Mouse (Mus musculus) urinary bladder, postnatal 10 days (tissue): Measurements from ENCODE around the gene Pde4d.

ENCODE experiments used
- DNase-seq: peaks from one replicate; pipeline ENCODE4 v3.0.0; 2022; ENCODE audit warnings: low spot score

The Pde4d gene

DNA sequence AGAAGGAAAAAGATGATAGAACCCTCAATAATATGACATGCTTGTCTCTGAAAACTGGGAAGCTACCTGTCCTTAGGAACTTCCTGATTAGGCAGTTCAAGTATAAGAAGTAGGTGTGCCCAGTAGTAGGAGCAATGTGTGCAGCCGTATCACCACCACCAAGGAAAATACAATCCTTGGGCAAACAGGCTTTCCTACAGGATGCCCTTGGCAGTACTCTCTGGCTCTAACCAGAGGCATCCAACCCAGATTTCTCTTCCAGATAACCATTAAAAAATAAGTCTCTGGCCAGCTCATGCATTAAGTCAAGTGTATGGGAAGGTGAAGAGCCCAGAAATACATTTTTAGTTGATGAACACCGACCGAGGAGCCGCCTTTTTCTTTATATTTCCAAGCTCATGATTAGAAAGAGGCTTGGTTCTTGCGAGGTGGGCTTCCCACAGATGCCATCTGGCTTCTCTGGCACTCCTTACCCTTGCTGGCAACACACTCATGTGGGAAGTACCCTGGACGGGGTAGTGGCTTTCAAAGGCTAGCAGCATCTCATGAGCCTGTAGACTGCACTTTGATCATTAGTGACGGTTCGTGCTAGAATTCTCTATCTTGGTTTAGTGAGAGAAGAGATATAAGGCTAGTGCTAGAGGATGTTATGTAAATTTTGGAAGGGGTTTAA is 375.0 kb downstream of the Pde4d start:
- no peak for DNase-seq

DNA sequence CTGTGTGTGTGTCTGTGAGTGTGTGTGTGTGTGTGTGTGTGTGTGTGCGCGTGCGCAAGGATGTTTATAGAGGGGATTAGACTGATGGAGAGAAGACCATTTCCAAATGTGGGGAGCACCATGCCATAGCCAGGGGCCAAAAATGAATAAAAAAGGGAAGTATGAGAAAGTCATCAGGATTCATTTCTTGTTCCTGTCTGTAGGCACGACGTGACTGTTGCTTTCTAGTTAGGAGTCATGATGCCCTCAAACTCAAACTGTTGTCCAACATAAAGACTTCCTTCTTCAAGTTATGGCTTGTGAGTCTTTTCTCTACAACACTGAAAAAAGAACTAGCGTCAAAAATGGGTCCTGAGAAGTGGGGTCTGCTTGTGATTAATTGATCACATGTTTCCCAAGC is 375.8 kb downstream of the Pde4d start:
- DNase-seq = no peak

- DNase-seq = no peak
These were observed 384.4 kb downstream of the Pde4d start for GRCm38 (mm10) chr13:108834197-108834596.

DNA sequence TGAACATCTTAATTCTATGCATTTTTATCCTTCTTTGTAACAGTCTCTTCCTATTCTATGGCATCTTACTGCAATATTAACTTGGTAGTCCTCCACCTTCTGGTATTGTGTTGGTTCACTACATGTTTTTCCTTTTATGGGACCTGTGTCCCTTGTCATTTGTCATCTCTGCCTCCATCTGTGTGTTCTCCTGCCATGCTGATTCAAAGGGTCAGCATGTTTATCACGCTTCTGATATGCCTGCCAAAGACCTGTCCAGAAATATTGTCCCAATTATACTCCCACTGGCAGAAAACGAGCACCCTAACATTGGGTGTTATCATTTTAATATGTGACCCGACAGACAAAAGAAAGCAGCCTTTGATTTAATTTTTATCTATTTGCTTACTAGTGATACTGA is 386.6 kb downstream of the Pde4d start:
- DNase-seq = no peak

DNA sequence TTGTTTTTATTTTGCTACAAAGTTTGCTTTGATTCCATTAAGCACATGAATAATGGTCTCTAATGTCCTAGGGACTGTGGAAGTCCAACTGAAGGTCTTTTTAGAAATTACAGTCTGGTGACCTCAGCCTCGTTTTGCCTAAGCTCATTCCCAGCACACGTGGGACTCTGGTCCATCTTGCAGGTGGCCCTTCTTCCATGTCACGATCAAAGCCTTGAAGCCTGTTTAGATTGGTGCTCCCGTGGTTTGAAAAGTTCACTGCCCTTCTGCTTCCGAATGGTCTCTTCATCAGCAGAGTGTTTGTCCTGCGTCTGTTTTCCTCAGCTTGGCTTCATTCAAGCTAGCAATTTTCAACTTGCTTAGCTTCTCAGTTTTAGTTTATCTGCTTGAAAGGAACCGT is 389.4 kb downstream of the Pde4d start:
- no peak for DNase-seq

DNA sequence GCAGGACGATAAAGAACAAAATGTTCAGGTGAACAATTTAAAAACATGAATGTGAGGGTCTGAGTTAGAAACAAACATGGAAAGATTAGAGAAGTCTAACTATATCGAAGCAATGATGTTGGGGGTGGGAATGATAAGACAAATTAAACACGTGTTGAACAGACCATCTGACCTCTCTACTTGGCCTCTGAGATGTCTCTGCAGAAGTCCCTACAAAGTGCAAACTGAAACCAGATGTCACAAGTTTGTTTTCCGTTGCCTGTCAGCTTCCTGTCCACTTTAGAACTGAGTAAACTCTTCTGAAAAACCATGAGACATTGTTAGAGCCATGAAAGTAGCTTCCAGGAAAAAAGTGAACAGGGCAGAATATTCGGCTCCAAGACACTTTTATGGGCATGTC is 404.3 kb downstream of the Pde4d start:
- no peak for DNase-seq

DNA sequence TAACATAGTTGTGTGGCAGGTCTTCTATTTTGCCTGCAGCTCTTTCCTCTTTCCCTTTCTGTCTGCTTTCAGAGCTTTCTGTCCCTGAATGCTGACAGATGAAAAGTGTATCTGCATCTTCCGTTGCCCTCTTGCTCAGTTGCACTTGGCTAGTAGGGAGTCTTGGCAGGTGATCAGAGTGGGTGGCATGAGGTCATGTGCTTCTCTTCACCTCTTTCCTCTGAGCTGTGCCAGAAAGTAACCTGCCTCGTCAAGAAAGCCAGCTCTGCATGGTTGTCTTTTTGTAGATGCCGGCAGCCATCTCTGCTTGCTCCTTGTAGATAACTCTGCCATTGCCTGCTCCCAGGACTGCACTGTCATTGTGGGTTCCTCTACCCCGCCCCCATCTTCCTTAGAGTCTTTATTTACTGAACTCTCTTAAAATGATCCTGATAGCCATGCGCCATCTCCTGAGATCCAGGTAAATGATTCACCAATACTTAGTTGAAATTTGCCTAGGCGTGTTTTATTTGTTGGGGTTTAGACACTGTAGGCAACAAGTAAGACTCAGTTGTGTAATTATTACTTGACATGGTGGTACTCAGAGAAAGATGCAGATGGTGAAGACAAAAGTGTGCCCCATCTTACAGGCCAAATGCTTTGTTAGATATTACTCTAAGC is 407.2 kb downstream of the Pde4d start:
- DNase-seq = no peak

DNA sequence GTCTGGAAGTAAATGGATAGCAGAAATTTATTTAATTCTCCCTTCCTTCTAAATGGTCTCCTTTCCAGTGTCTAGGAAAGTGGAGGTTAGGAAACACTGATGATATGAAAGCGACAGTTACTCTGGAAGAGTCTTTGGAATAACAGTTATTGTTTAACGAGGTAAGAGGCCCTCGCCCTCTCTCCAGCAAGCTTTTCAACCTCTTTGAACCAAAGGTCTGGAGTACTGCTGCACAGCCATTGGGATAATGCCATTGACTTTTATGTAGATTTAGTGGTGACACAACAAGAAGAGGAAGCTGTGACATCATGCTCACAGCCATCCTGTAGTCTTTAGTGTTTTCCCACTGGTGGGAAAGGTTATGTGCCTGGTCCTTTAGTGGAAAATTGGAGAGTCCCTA is 409.6 kb downstream of the Pde4d start:
- no peak for DNase-seq

- DNase-seq = no peak
These were observed 411.0 kb downstream of the Pde4d start for GRCm38 (mm10) chr13:108860737-108861136.

- DNase-seq = no peak
These were observed 412.0 kb downstream of the Pde4d start for GRCm38 (mm10) chr13:108861707-108862106.

DNA sequence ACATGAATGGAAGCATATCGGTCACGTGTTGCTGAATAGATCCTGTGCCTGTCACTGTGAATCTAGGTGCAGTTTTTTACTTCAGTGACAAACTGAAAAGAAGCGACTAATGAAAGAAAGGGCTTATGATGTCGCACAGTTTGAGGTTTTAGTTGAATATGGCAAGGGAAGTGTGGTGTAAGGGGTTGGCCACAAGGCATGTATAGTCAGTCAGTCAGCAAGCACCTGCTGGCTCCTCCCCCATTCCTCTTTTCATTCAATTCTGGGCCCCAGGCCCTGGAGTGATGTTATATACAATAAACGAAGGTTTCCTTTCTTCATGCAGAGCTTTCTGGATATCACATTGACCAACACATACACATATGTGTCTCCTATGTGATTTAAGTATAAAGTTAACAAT is 412.4 kb downstream of the Pde4d start:
- no peak for DNase-seq

DNA sequence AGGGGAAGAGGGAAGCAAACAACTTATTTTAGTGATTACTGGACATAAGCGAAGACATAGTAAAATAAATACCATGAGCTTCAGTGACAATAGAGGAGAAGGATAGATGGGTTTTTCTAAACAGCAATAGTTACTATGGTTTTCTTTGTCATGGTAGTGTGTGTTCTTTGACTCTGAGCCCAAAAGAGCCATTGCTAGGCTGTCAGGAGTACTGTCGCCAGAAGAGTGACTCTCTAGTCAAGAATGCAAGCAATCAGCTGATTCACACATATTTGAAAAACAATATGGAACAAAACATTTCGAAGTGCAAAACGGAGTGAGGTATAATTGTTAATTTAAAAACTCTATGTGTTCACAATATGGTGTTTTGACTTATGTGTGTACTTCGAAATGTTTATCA is 450.4 kb downstream of the Pde4d start:
- no peak for DNase-seq

DNA sequence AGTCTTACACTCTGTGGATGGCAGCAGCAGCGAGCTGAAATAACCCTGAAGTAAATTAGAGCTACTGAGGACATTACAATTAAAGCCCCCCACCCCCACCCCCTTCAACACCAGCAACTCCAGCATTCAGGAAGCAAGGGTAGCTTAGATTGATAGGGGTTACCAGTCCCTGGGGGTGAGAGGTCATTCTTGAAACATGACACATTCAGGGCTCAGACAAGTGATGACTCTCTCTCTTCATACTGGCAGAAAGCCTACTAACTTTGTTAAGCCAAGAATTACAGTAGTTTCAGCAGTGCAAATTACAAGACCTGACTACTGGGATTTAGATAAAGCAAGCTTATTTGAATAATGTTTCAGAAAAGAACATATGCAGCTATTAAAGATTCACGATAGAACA is 455.4 kb downstream of the Pde4d start:
- DNase-seq = no peak

DNA sequence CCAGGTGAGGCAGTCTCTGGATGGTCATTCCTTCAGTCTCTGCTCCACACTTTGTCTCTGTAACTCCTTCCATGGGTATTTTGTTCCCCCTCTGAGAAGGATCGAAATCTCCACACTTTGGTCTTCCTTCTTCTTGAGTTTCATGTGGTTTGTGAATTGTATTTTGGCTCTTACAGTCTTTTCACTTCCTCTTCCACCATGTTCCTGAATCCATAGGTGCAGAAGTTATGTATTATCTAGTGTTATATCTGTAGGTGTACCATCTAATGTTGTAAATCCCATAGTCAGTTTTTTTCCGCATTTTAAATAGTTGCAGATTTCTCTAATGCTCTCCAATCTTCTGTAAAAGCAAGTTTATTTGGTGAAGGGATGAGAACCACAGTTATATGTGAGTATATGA is 459.4 kb downstream of the Pde4d start:
- no peak for DNase-seq

- no peak for DNase-seq
These were observed 464.9 kb downstream of the Pde4d start for GRCm38 (mm10) chr13:108914626-108915025.

DNA sequence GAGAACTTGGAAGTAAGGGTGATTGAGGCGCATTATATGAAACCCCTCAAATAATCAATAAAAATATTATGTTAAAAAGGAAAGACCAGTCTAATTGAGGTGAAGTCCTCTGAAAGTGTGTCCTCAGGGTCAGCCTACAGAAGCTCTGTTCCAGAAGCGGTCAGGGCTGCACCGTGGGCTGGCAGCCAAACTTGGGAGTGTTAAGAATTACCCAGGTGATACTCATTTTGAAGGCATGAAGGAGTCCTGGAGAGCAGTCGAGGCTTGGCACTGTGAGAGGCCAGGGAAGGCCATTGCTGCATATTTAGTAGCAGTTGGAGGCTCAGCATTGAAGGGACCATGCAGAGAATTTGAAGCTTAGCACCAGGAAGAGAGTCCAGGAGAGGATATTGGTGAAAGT is 471.4 kb downstream of the Pde4d start:
- no peak for DNase-seq

DNA sequence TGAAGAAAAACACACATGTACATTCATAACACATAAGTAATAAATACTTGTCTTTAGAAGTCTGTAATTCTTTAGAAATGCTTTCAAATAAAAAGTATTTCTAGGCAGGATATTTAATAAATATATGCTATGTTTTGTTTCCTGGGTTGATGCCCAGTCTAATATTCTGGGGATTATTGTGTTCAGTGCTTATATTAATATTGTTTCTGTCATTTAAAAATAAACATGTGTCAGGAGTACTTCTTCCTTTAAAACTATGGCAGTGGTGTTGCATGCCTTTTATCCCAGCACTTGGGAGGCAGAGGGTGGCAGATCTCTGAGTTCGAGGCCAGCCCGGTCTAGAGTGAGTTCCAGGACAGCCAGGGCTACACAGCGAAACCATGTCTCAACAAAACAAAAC is 485.1 kb downstream of the Pde4d start:
- no peak for DNase-seq

- no peak for DNase-seq
These were observed 487.5 kb downstream of the Pde4d start for GRCm38 (mm10) chr13:108937272-108937671.

- no peak for DNase-seq
These were observed 503.2 kb downstream of the Pde4d start for GRCm38 (mm10) chr13:108952911-108953310.

DNA sequence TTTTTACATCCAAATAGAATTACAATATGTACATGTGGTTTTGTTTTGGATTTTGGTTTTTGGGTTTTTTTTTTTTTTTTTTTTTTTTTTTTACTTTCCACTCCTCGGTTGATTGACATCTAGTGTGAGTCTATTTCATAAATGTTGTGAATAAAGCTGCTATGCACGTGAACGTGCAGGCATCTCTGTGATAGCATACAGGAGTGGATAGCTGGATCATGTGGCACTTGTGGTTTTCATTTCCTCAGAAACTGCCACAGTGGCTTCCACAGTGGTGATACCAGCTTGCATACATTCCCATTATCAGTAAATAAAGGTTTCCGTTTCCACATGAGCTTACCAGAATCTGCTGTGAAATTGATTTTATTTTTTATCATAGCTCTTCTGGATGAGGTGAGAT is 506.3 kb downstream of the Pde4d start:
- no peak for DNase-seq

GRCm38 (mm10) chr13:108964056-108964455 is 514.3 kb downstream of the Pde4d start:
- DNase-seq = no peak

DNA sequence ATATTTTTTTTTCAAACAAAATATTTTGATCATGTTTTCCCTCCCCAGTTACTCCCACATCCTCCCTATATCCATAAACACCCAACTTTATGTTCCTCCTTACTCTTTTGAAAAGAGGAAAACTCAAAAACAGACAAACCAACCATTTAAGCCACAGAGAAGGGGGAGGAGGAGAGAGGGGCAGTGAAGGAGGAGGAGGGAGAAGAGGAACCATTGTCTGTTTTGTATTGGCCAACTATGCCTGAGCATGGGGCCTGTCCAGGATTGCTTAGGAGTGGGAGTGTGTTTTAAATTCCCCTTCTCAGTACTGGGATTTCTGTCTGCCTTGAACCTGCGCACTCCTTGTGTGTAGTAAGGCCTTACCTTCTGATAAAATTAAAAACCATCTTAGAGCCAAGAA is 531.4 kb downstream of the Pde4d start:
- DNase-seq = no peak

- no peak for DNase-seq
These were observed 549.0 kb downstream of the Pde4d start for GRCm38 (mm10) chr13:108998739-108999138.

DNA sequence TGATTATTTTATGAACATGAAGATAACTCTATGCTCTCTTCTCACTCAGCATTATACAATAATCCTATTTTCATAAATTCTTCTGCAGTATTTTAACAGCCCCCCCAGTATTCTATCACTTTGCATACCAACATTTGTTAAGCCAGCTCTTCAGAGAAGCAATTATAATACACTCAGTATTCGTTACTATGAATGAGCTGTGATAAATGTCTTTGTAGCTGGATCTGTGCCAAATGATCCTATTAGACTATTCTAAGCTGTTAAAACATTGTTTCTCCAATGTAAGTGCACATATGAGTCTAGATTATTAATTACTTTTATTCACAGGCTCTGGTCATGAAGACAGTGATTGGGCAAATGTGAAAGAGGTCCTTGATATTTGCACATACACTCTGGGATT is 575.0 kb downstream of the Pde4d start:
- no peak for DNase-seq
